Mouse (Mus musculus): ENCODE results near the gene H2-T23. TPM values are rescaled to one million over a fixed set of nuclear protein-coding genes. Genes with fewer than 3 reads are reported as not detected.
A peak's percentile ranks its signal among the peaks of the same experiment; 100 is the strongest.
"Not testable (repeated sequence)": the region's sequence is repeated elsewhere in the genome, so short reads cannot be mapped to it uniquely, and the experiment has no call there.

The H2-T23 gene
- polyA plus RNA-seq (2015; fragmentation: Nextera tagmentation; extraction: Ambion mirVana), result 6.1 and 8.4 TPM in 2 replicates

- Histone ChIP-seq H3K9ac (peak within 1 kb of the TSS; percentile 34), H3K4me3 (peak within 1 kb of the TSS; percentile 54), H3K4me2 (peak within 1 kb of the TSS; percentile 94)
- not testable (repeated sequence) for H3K4me1 ChIP-seq, H3K9me3 ChIP-seq, H3K27ac ChIP-seq, H3K27me3 ChIP-seq, H3K36me3 ChIP-seq
- WGBS, result under 1% methylated on average over 25 of the region's 25 CpGs
- peak; percentile 29; the same call in 1 of the 2 replicates for ATAC-seq (ENCODE audit: borderline replicate concordance, extremely low read depth, low FRiP score, low TSS enrichment)
Measured at GRCm38 (mm10) chr17:36032351-36032875, at the start of gene H2-T23. Gene H2-T23, minus strand, starts transcription at chr17:36032855.

- not testable (repeated sequence) for H3K4me2 ChIP-seq; ATAC-seq (ENCODE audit: borderline replicate concordance, extremely low read depth, low FRiP score, low TSS enrichment); H3K27ac ChIP-seq; H3K9me3 ChIP-seq; H3K4me1 ChIP-seq; H3K36me3 ChIP-seq; H3K4me3 ChIP-seq; H3K9ac ChIP-seq
- H3K27me3 ChIP-seq, result peaks cover 33% of the 10 kb centered on the region
Measured at GRCm38 (mm10) chr17:36081901-36082300, 49.2 kb upstream of the H2-T23 start.

GRCm38 (mm10) chr17:36060829-36061228, 28.2 kb upstream of the H2-T23 start:
- Histone ChIP-seq H3K27me3 (no peaks in the 10 kb centered on the region), H3K4me2 (no peak overlapping the region), H3K27ac (no peak overlapping the region), H3K9me3 (no peaks in the 10 kb centered on the region), H3K4me3 (no peak overlapping the region), H3K4me1 (no peaks in the 10 kb centered on the region), H3K9ac (no peak overlapping the region), H3K36me3 (no peaks in the 10 kb centered on the region)
- WGBS, result 22% methylated on average over 2 of the region's 2 CpGs
- 0 out of 2 replicates have a peak, but pooled peaks have one; percentile 19 for ATAC-seq (ENCODE audit: borderline replicate concordance, extremely low read depth, low FRiP score, low TSS enrichment)

- not testable (repeated sequence) for H3K4me2 ChIP-seq; H3K9me3 ChIP-seq; ATAC-seq (ENCODE audit: borderline replicate concordance, extremely low read depth, low FRiP score, low TSS enrichment); H3K9ac ChIP-seq; H3K4me3 ChIP-seq; H3K4me1 ChIP-seq; H3K27me3 ChIP-seq; H3K36me3 ChIP-seq; H3K27ac ChIP-seq
- WGBS, result 59% methylated on average over 1 of the region's 1 CpGs
Measured at GRCm38 (mm10) chr17:36058362-36058761, 25.7 kb upstream of the H2-T23 start, which contains the start of gene Gm11127. Gene Gm11127, minus strand, starts transcription at chr17:36058371.

- not testable (repeated sequence) for H3K4me1 ChIP-seq; H3K4me3 ChIP-seq; ATAC-seq (ENCODE audit: borderline replicate concordance, extremely low read depth, low FRiP score, low TSS enrichment); H3K27me3 ChIP-seq; H3K9me3 ChIP-seq; H3K4me2 ChIP-seq; H3K9ac ChIP-seq; H3K27ac ChIP-seq; H3K36me3 ChIP-seq
- WGBS, result 86% methylated on average over 25 of the region's 25 CpGs
Measured at GRCm38 (mm10) chr17:36057927-36058326, 25.3 kb upstream of the H2-T23 start.

GRCm38 (mm10) chr17:36043286-36043685, 10.6 kb upstream of the H2-T23 start:
- no peak for ATAC-seq (ENCODE audit: borderline replicate concordance, extremely low read depth, low FRiP score, low TSS enrichment)
- H3K4me1 ChIP-seq, result peaks cover 5% of the 10 kb centered on the region
- H3K9me3 ChIP-seq, result no peaks in the 10 kb centered on the region
- H3K9ac ChIP-seq, result peak overlapping the region; percentile 25; the same call in 1 of the 2 replicates
- H3K27me3 ChIP-seq, result no peaks in the 10 kb centered on the region
- H3K27ac ChIP-seq, result peak overlapping the region; percentile 50; the same call in 1 of the 2 replicates
- 72% methylated on average over 3 of the region's 3 CpGs for WGBS
- no peaks in the 10 kb centered on the region for H3K36me3 ChIP-seq
- H3K4me2 ChIP-seq, result peak overlapping the region; percentile 81
- peak overlapping the region; percentile 39 for H3K4me3 ChIP-seq

GRCm38 (mm10) chr17:36042610-36043169, 10.0 kb upstream of the H2-T23 start, which contains the start of the genes H2-T22 and Gm6034:
Gene H2-T22, minus strand, starts transcription at chr17:36042747.
Gene Gm6034, plus strand, starts transcription at chr17:36042961.
- H3K4me2 ChIP-seq, result peak within 1 kb of the TSS; percentile 81
- H3K4me3 ChIP-seq, result peak within 1 kb of the TSS; percentile 39
- H3K27ac ChIP-seq, result peak within 1 kb of the TSS; percentile 50; the same call in 1 of the 2 replicates
- H3K4me1 ChIP-seq, H3K27me3 ChIP-seq, H3K36me3 ChIP-seq, H3K9me3 ChIP-seq: not testable (repeated sequence)
- WGBS, result 2% methylated on average over 12 of the region's 12 CpGs
- H3K9ac ChIP-seq, result peak within 1 kb of the TSS; percentile 48
- ATAC-seq (ENCODE audit: borderline replicate concordance, extremely low read depth, low FRiP score, low TSS enrichment), result peak; percentile 97

- peak overlapping the region; percentile 48 for H3K9ac ChIP-seq
- H3K4me3 ChIP-seq, result peak overlapping the region; percentile 39
- H3K4me2 ChIP-seq, result peak overlapping the region; percentile 81
- 5% methylated on average over 17 of the region's 19 CpGs for WGBS
- not testable (repeated sequence) for H3K36me3 ChIP-seq, H3K27ac ChIP-seq, H3K4me1 ChIP-seq, H3K27me3 ChIP-seq, H3K9me3 ChIP-seq
- peak; percentile 70 for ATAC-seq (ENCODE audit: borderline replicate concordance, extremely low read depth, low FRiP score, low TSS enrichment)
Measured at GRCm38 (mm10) chr17:36042055-36042454, 9.4 kb upstream of the H2-T23 start.

GRCm38 (mm10) chr17:36040604-36041003, 7.9 kb upstream of the H2-T23 start:
- ATAC-seq (ENCODE audit: borderline replicate concordance, extremely low read depth, low FRiP score, low TSS enrichment); H3K4me3 ChIP-seq; H3K9ac ChIP-seq; H3K4me2 ChIP-seq; H3K36me3 ChIP-seq; H3K27ac ChIP-seq; H3K4me1 ChIP-seq; H3K27me3 ChIP-seq; H3K9me3 ChIP-seq: not testable (repeated sequence)
- 68% methylated on average over 2 of the region's 2 CpGs for WGBS

- H3K27ac ChIP-seq; H3K4me2 ChIP-seq; H3K9ac ChIP-seq; H3K4me1 ChIP-seq; H3K9me3 ChIP-seq; H3K4me3 ChIP-seq; H3K36me3 ChIP-seq; ATAC-seq (ENCODE audit: borderline replicate concordance, extremely low read depth, low FRiP score, low TSS enrichment); H3K27me3 ChIP-seq: not testable (repeated sequence)
- WGBS, result 81% methylated on average over 13 of the region's 13 CpGs
Measured at GRCm38 (mm10) chr17:36036126-36036525, 3.5 kb upstream of the H2-T23 start.

GRCm38 (mm10) chr17:36035010-36035638, 2.5 kb upstream of the H2-T23 start:
- not testable (repeated sequence) for H3K4me2 ChIP-seq; H3K4me1 ChIP-seq; ATAC-seq (ENCODE audit: borderline replicate concordance, extremely low read depth, low FRiP score, low TSS enrichment); H3K36me3 ChIP-seq; H3K27ac ChIP-seq; H3K9me3 ChIP-seq; H3K9ac ChIP-seq; H3K4me3 ChIP-seq; H3K27me3 ChIP-seq
- WGBS, result 11% methylated on average over 3 of the region's 3 CpGs

GRCm38 (mm10) chr17:36034524-36034923, 1.9 kb upstream of the H2-T23 start:
- not testable (repeated sequence) for H3K4me1 ChIP-seq; H3K36me3 ChIP-seq; H3K4me2 ChIP-seq; H3K9me3 ChIP-seq; H3K9ac ChIP-seq; H3K27me3 ChIP-seq; H3K27ac ChIP-seq; ATAC-seq (ENCODE audit: borderline replicate concordance, extremely low read depth, low FRiP score, low TSS enrichment); H3K4me3 ChIP-seq
- 39% methylated on average over 3 of the region's 3 CpGs for WGBS

Measured in lung, embryonic 15.5 days (tissue).